Mouse (Mus musculus): ENCODE results near the gene Ncoa5. TPM values are rescaled to one million over a fixed set of nuclear protein-coding genes. Genes with fewer than 3 reads are reported as not detected.

The Ncoa5 gene
- polyA plus RNA-seq, 1 experiment, result 33.5 TPM

GRCm38 (mm10) chr2:164985962-164986361 lies 48.7 kb downstream of the Ncoa5 start:
- no peak overlapping the region for H3K4me3 ChIP-seq (ENCODE audit: insufficient read depth, low read length)
- H3K4me1 ChIP-seq (ENCODE audit: control insufficient read depth, insufficient read depth, low read length), result no peaks in the 10 kb centered on the region
- no peak for TF ChIP-seq POLR2A (IDR thresholded peaks at IDR 0.05; ENCODE audit: low read depth, low read length)
- TF ChIP-seq CTCF (IDR thresholded peaks at IDR 0.05; ENCODE audit: borderline replicate concordance, insufficient read depth, low read length), result no peak
- no peak overlapping the region for H3K27ac ChIP-seq (ENCODE audit: insufficient read depth, low read length)

- TF ChIP-seq POLR2A (IDR thresholded peaks at IDR 0.05; ENCODE audit: low read depth, low read length) (no peak), CTCF (IDR thresholded peaks at IDR 0.05; ENCODE audit: borderline replicate concordance, insufficient read depth, low read length) (no peak)
- H3K4me3 ChIP-seq (ENCODE audit: insufficient read depth, low read length), result no peak overlapping the region
- H3K27ac ChIP-seq (ENCODE audit: insufficient read depth, low read length), result no peak overlapping the region
- H3K4me1 ChIP-seq (ENCODE audit: control insufficient read depth, insufficient read depth, low read length), result no peaks in the 10 kb centered on the region
Observed at GRCm38 (mm10) chr2:164979749-164980148, 54.9 kb downstream of the Ncoa5 start.

GRCm38 (mm10) chr2:164975611-164976010 lies 59.1 kb downstream of the Ncoa5 start:
- H3K4me1 ChIP-seq (ENCODE audit: control insufficient read depth, insufficient read depth, low read length), result no peaks in the 10 kb centered on the region
- no peak overlapping the region for H3K4me3 ChIP-seq (ENCODE audit: insufficient read depth, low read length)
- H3K27ac ChIP-seq (ENCODE audit: insufficient read depth, low read length), result no peak overlapping the region
- TF ChIP-seq POLR2A (IDR thresholded peaks at IDR 0.05; ENCODE audit: low read depth, low read length) (no peak), CTCF (IDR thresholded peaks at IDR 0.05; ENCODE audit: borderline replicate concordance, insufficient read depth, low read length) (no peak)

- no peak overlapping the region for H3K27ac ChIP-seq (ENCODE audit: insufficient read depth, low read length)
- no peak overlapping the region for H3K4me3 ChIP-seq (ENCODE audit: insufficient read depth, low read length)
- TF ChIP-seq CTCF (IDR thresholded peaks at IDR 0.05; ENCODE audit: borderline replicate concordance, insufficient read depth, low read length) (no peak), POLR2A (IDR thresholded peaks at IDR 0.05; ENCODE audit: low read depth, low read length) (no peak)
- no peaks in the 10 kb centered on the region for H3K4me1 ChIP-seq (ENCODE audit: control insufficient read depth, insufficient read depth, low read length)
Observed at GRCm38 (mm10) chr2:164972646-164973045, 62.0 kb downstream of the Ncoa5 start.

- no peak overlapping the region for H3K27ac ChIP-seq (ENCODE audit: insufficient read depth, low read length)
- TF ChIP-seq POLR2A (IDR thresholded peaks at IDR 0.05; ENCODE audit: low read depth, low read length) (no peak), CTCF (IDR thresholded peaks at IDR 0.05; ENCODE audit: borderline replicate concordance, insufficient read depth, low read length) (no peak)
- H3K4me3 ChIP-seq (ENCODE audit: insufficient read depth, low read length), result no peak overlapping the region
- H3K4me1 ChIP-seq (ENCODE audit: control insufficient read depth, insufficient read depth, low read length), result no peaks in the 10 kb centered on the region
Observed at GRCm38 (mm10) chr2:164970631-164971196, 64.0 kb downstream of the Ncoa5 start.

- Histone ChIP-seq H3K4me1 (ENCODE audit: control insufficient read depth, insufficient read depth, low read length) (no peaks in the 10 kb centered on the region), H3K27ac (ENCODE audit: insufficient read depth, low read length) (no peak overlapping the region), H3K4me3 (ENCODE audit: insufficient read depth, low read length) (no peak overlapping the region)
- TF ChIP-seq CTCF (IDR thresholded peaks at IDR 0.05; ENCODE audit: borderline replicate concordance, insufficient read depth, low read length), result no peak
- no peak for TF ChIP-seq POLR2A (IDR thresholded peaks at IDR 0.05; ENCODE audit: low read depth, low read length)
Observed at GRCm38 (mm10) chr2:164969348-164969781, 65.3 kb downstream of the Ncoa5 start.

- Histone ChIP-seq H3K4me3 (ENCODE audit: insufficient read depth, low read length) (no peak overlapping the region), H3K4me1 (ENCODE audit: control insufficient read depth, insufficient read depth, low read length) (no peaks in the 10 kb centered on the region)
- no peak for TF ChIP-seq POLR2A (IDR thresholded peaks at IDR 0.05; ENCODE audit: low read depth, low read length)
- TF ChIP-seq CTCF (IDR thresholded peaks at IDR 0.05; ENCODE audit: borderline replicate concordance, insufficient read depth, low read length), result no peak
Observed at GRCm38 (mm10) chr2:164968451-164968851, 66.2 kb downstream of the Ncoa5 start.

GRCm38 (mm10) chr2:164967761-164968440 lies 66.8 kb downstream of the Ncoa5 start:
- TF ChIP-seq CTCF (IDR thresholded peaks at IDR 0.05; ENCODE audit: borderline replicate concordance, insufficient read depth, low read length) (no peak), POLR2A (IDR thresholded peaks at IDR 0.05; ENCODE audit: low read depth, low read length) (no peak)
- Histone ChIP-seq H3K27ac (ENCODE audit: insufficient read depth, low read length) (no peak overlapping the region), H3K4me1 (ENCODE audit: control insufficient read depth, insufficient read depth, low read length) (no peaks in the 10 kb centered on the region), H3K4me3 (ENCODE audit: insufficient read depth, low read length) (no peak overlapping the region)

More at GRCm38 (mm10) chr2:164968451-164968851, 66.2 kb downstream of the Ncoa5 start:
- H3K27ac ChIP-seq (ENCODE audit: insufficient read depth, low read length), result no peak overlapping the region

- no peak overlapping the region for H3K4me3 ChIP-seq (ENCODE audit: insufficient read depth, low read length)
- H3K4me1 ChIP-seq (ENCODE audit: control insufficient read depth, insufficient read depth, low read length), result no peaks in the 10 kb centered on the region
- TF ChIP-seq CTCF (IDR thresholded peaks at IDR 0.05; ENCODE audit: borderline replicate concordance, insufficient read depth, low read length) (no peak), POLR2A (IDR thresholded peaks at IDR 0.05; ENCODE audit: low read depth, low read length) (no peak)
- H3K27ac ChIP-seq (ENCODE audit: insufficient read depth, low read length), result no peak overlapping the region
Observed at GRCm38 (mm10) chr2:164967193-164967592, 67.5 kb downstream of the Ncoa5 start.

GRCm38 (mm10) chr2:164966381-164966780 lies 68.3 kb downstream of the Ncoa5 start:
- Histone ChIP-seq H3K4me1 (ENCODE audit: control insufficient read depth, insufficient read depth, low read length) (no peaks in the 10 kb centered on the region), H3K4me3 (ENCODE audit: insufficient read depth, low read length) (no peak overlapping the region), H3K27ac (ENCODE audit: insufficient read depth, low read length) (no peak overlapping the region)
- TF ChIP-seq POLR2A (IDR thresholded peaks at IDR 0.05; ENCODE audit: low read depth, low read length) (no peak), CTCF (IDR thresholded peaks at IDR 0.05; ENCODE audit: borderline replicate concordance, insufficient read depth, low read length) (no peak)
